Mouse (Mus musculus) layer of hippocampus, adult 8-10 months (tissue): ENCODE data around the gene Hcrtr1. TPM values are rescaled to one million over a fixed set of nuclear protein-coding genes. Genes with fewer than 3 reads are reported as not detected.

Experiments
- DNase-seq, 2 experiments: peaks; one replicate each; pipeline ENCODE4 v3.0.0; 2022; ENCODE audit warnings: low spot score in 2 of 2
- total RNA-seq, 4 experiments: library from RNA; stranded (reverse); gene quantifications; 2 replicates each; pipeline ENCODE4 v1.2.4; 2022

Gene Hcrtr1
- total RNA-seq, 4 experiments from 2014 or later, result 1.6 to 2.9 (median 2.4) TPM

DNA sequence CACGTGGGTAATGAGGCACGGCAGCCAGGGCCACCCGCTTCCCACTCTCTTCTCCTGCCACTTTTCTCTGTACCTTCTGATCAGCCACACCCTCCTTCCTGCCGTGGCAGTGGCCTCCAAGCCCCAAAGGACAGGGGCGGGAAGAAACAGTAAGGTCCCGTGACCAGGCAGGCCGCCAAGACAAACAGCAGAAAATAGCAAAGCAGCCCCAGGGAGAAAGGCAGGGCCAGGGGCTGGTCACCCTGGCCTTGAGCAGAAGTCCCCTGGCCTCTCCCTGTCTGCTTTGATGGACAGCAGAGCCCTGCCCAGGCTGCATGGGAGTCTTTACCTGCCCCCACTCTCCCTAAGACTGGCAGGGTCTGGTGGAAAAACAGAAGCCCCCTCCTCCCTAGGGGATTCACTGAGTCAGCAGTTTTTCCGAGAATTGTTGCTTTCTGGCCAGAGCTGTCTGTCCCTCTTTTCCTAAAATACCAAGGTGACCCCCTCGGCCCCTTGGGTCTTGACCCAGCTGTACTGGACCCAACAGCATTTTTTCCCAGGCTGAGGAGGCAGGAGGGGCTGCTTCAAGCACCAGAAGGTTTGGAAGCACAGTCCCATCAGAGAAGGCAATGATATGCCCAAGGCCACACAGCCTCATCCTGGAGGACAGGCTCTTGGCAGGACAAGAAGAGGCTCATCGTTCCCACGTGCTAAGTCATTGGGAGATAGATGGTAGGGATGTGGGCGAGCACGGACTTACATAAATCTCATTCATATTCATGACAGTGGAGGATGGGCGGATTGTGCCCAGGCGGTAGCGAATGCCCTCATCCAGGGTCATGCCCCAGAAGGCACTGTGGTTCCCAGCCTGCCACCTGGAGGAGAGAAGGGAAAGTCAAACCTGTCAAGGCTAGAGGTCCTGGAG, 29.4 kb upstream of the Hcrtr1 start:
- DNase-seq, result no peak

DNA sequence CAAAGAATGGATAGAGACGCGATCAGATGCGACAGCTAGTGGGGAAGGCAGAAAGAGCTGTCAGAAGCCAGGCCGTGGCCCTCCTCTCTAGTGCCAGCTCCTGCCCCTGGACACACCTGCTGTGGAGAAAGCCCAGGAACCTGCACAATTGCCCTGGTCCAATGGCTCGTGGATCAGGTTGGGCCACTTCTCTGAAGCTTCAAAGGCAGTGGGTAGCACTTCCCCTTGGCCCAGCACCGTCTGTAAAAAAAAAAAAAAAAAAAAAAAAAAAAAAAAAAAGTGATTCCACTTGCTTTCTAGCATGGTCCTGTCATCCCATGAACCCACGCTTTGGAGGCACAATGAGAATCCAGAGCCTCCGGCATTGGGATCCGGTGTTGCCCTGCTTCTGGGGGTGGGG, 28.7 kb upstream of the Hcrtr1 start:
- DNase-seq, result no peak

- DNase-seq, result no peak
Measured at GRCm38 (mm10) chr4:130167321-130167720, 28.2 kb upstream of the Hcrtr1 start.

DNA sequence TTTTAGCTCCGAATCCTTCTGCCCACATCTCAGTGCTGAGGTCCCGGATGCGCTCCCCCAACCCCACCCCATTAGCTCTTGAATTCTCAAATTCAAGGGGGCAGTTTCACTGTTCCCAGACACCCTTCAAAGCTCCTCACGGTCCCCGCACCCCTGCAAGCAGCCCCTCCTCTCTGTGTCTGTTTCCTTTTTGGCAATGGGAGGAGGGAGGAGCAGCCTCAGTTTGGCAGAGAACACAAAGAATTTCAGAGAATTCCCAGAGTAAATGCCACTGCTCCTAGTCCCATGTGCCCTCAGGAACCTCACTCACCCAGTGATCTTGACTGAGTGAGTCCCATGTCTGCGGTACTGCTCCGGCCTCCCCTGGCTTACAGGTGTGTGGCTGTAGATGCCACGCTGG, 27.4 kb upstream of the Hcrtr1 start:
- DNase-seq, result no peak

DNA sequence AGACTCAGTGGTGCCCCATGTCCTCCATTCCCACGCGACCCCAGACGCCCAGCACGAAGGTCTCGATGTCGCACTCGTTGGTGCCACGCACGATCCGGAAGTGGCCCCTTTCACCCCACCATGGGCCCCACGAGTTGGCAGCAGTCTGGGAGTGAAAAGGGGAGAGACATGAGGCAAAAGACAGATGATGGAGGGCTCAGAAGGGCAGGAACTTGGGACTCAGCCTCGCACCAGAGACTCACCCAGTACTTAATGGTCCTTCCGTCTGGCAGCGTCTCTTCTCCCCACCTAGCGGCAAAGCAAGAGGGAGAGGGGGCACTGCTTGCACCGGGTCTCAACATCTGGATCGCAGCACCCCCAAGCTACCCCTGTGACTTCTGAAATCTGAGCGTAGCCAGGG, 26.9 kb upstream of the Hcrtr1 start:
- DNase-seq, result no peak

GRCm38 (mm10) chr4:130164121-130164520, 25.0 kb upstream of the Hcrtr1 start:
- no peak for DNase-seq

DNA sequence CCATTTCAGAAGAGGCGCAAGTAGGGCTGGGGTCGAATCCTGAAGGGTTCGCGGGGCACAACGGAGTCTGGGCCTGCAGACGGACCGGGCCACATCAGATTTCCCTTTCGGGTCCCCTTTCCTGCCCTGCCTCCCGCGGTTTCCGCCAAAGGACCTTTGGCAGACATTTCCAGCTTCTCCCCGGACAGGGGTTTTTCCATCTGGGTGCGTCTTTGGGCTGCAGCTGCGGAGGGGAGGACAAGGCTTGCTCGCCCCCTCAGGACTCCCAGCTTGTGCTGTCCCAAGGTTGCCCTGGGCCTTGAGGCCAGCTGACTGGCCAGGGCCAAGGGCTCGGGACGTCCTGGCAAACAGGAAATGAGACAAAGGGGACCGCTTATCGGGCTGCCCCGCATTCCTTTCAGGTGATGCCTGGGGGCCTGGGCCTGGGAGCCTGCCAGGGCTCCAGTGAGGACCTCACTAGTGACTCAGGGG, 24.3 kb upstream of the Hcrtr1 start:
- no peak for DNase-seq

DNA sequence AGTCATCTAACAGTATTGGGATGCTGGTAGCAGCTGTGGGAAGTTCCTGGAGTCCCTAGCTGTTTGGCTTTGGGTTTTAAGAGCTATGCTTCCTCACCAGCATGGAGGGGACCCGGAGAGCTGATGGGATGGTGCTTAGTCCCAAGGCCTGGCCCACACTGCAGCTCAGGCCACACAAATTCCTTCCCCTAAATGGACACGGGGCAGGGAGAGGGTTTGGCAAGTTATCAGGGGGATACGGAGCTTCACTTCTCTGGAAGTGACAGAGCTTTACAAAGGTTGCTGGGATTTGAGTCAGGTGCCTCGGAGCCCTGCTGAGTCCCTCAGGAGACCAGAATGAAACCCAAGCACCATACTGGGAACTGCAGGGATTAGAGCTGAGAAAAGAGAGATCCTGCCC, 22.2 kb upstream of the Hcrtr1 start:
- DNase-seq, result no peak

DNA sequence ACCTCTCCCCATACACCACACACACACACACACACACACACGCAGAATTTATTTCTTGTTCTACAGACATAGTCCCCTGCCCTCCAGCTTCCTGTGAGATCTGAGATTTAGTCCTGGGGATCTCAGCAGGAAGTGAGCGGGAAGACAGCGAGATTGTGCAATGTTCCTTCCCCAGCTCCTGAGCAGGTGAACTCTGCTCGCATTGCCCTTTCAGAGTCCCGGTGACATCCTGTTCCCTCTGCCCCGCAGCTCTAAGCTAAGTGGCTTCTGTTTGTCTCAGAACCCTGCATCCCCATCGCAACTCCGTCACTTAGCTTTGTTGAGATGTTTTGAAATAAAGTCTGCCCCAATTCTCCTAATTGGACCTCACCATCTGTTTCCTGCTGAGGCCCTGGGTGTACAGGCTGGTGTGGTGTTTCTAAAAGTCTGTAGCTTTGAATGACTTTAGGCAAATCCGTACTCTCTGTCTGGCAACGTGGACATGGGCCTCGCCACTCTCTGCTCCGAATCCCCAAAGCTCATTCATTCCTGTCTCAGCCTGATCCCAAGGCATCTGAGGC, 17.7 kb upstream of the Hcrtr1 start:
- no peak for DNase-seq

GRCm38 (mm10) chr4:130154250-130154649, 15.1 kb upstream of the Hcrtr1 start:
- DNase-seq, result no peak

DNA sequence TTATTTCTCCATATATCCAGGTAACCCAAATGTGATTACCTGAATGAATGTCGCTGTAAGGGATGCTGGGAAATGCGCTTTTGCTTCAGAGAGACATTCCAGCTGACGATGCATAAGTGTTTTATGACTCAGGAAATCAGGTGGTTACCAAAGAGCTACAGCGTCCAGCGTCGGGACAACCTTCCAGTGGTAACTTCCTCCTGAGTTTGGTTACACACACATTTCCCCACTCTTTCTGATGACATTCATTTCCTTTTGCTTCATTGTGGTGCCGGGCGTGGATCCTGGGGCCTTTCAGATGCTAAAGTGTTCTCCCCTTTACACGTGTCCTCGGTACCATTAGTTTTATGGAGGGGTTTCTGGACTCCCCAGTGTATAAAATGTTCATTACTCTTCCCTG, 9.2 kb upstream of the Hcrtr1 start:
- DNase-seq, result no peak

DNA sequence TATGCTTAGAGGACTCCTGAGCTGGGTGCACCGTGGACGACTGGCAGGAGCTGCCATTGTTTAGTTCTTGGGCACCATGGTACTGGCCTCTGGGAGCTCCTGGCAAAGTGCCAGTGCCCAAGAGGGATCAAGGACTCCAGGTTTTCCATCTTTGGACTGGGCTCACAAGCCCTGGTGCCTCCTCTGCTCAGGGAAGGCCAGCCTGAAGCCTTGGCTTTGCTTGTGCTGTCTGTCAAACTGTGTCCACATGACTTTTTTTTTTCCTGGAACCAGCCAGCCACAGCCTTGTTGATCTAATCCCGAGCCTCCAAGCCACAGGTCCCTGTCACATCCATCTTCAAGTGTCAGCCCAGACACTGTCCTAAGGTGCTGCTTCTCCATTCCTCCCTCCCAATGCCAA, 2.6 kb upstream of the Hcrtr1 start:
- no peak for DNase-seq

- DNase-seq, result peak; percentile 48 to 51
Measured at GRCm38 (mm10) chr4:130140992-130141402, 1.8 kb upstream of the Hcrtr1 start.

DNA sequence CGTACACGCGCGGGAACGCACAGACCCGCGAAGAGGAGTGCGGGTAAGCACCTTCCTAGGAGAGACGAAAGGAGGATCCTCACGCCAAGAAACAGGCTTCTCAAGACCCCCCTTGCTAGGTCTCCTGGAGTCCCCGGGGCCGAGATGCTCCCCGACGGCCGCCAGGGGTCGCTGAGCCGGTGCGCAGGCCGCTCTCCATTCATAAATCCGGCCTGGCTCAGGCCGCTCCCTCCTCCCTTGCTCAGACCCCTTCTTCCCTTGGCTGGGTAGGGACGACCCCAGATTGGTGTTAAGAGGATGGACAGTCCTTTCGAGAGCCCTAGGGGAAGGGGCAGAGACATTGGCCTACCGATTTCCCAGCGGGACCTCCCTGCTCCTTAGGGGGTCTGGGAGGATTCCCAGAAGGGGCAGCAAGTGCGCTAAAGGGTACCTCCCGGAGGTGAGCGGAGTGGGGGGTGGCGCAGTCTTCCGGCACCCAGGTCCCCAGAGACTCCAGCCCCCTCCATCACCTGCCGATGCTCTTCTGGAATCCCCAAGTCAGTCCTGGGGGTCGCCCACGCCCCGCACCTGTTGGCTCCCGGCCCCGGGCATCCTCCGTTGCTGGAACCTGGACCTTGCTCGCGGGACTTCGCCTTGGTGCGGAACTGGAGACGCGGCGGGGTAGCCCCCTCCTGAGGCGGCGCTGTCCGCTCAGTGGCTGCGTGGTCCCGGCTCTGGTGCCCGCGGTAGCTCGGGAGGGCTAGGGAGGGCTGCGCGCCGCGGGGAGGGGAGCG, 532 bp downstream of the Hcrtr1 start:
- peak in 1 of 2 experiments; percentile 58 for DNase-seq

DNA sequence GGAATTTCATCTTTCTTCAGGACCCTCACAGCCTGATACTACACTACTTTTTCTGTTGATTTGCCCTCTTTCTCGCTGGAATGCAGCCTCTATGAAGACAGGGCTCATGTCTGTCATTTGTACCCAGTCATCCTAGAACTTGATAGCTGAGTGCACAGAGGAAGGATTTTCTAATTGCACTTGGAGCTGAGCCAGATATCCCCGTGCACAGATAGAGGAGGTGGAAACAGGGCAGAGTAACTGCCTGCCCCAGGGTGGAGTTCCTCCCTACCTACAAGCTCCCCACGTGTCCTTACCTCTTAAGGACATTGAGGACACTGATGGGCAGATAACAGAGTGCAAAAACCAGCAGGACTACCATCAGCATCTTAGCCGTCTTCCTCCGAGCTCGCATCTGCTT, 5.8 kb downstream of the Hcrtr1 start:
- DNase-seq, result no peak

DNA sequence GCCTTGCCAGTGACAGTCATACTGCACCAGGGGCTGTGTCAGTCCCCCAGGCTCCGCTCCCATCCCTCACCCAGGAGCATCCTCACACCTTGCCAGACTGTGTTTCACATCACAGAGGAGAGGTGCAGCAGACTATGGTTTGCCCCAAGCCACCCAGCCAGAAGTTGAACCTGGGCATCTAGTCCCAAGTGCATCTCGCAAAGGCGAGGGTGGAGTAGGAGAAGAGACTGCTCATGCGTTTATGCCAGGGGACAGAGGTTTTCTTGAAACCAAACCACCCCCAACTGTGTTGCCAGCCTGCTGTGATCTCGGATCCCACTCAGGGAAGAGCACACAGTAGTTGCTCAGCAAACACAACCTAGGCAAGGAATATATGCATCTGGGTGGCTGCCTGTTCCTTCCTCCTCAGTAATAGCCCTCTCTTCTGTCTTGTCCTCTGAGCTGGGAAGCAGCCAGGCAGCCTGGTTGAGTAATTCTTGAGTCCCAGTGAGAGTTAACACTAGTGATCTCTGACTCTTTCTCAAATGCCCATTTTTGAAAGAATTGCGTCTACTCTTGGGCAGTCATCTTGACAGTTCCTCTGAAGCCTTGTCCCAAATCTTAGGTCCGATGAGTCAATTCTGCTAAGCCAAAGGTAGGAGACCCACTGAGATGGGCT, 7.6 kb downstream of the Hcrtr1 start:
- no peak for DNase-seq

DNA sequence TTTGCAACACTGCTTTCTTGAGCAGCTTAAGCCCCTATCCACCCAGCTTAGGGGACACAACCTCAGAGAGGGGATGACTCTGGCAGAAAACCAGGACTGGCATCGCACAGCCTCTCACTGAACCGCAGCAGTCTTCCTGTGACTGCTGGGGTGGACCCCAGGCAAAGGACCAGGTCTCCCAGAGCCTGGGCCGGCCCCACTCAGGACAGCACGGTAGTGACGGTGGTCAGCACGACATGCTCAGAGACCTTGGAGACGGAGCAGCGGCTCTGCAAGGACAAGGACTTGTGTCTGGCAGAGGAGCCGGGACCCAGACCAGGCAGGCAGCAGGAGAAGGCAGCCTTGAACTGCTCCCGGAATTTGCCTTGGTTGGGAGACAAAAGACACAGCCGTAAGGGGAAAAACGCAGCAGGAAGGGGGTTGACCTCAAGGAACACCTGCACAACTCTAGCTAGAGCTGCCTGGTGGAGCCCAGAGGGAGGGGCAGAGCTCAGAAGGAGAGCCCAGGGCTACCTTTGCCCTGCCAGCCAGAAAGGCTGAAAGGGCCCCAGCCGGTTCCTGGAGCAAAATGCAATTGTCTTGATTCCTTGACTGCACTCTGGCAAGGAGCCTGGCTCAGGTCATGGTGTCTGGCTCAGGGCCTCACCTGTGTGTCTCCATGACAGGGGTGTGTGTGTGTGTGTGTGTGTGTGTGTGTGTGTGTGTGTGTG, 8.4 kb downstream of the Hcrtr1 start:
- no peak for DNase-seq

- no peak for DNase-seq
Measured at GRCm38 (mm10) chr4:130130082-130130481, 9.1 kb downstream of the Hcrtr1 start.

GRCm38 (mm10) chr4:130128907-130129306, 10.3 kb downstream of the Hcrtr1 start:
- no peak for DNase-seq

GRCm38 (mm10) chr4:130125935-130126334, 13.2 kb downstream of the Hcrtr1 start:
- no peak for DNase-seq

GRCm38 (mm10) chr4:130125164-130125563, 14.0 kb downstream of the Hcrtr1 start:
- no peak for DNase-seq
